Mouse (Mus musculus): ENCODE data around the gene Prrt2.

GRCm38 (mm10) chr7:126986319-126986718 is 34.7 kb downstream of the Prrt2 start:
- peak; percentile 42 for TF ChIP-seq CTCF (IDR thresholded peaks at IDR 0.05; ENCODE audit: low read depth, low read length)
- no peak for TF ChIP-seq POLR2A (IDR thresholded peaks at IDR 0.05; ENCODE audit: insufficient read depth, low read length)
